Mouse (Mus musculus): Measurements from ENCODE around the gene Nfu1. TPM values are rescaled to one million over a fixed set of nuclear protein-coding genes. Genes with fewer than 3 reads are reported as not detected.

The Nfu1 gene
- polyA plus RNA-seq, 1 experiment from 2014 or later: 130 TPM

- H3K9ac ChIP-seq: no peak overlapping the region; the same call in 1 of the 2 replicates
- no peak overlapping the region for H3K27ac ChIP-seq
- H3K36me3 ChIP-seq: peaks cover 30% of the 10 kb centered on the region
- H3K27me3 ChIP-seq: no peaks in the 10 kb centered on the region
- no peak for ATAC-seq (ENCODE audit: low FRiP score)
- 81% methylated on average over 5 of the region's 5 CpGs for WGBS
- H3K4me2 ChIP-seq: no peak overlapping the region
- H3K4me1 ChIP-seq (replicated peaks): no peaks in the 10 kb centered on the region
- no peaks in the 10 kb centered on the region for H3K9me3 ChIP-seq
- H3K4me3 ChIP-seq: no peak overlapping the region
These were observed 12.3 kb upstream of the Nfu1 start for GRCm38 (mm10) chr6:86996629-86997307.

GRCm38 (mm10) chr6:86997360-86997759 lies 11.7 kb upstream of the Nfu1 start:
- H3K4me1 ChIP-seq (replicated peaks): no peaks in the 10 kb centered on the region
- no peak overlapping the region for H3K4me2 ChIP-seq
- H3K4me3 ChIP-seq: no peak overlapping the region
- H3K9me3 ChIP-seq: no peaks in the 10 kb centered on the region
- no peak overlapping the region for H3K27ac ChIP-seq
- 92% methylated on average over 6 of the region's 6 CpGs for WGBS
- H3K36me3 ChIP-seq: peaks cover 30% of the 10 kb centered on the region
- ATAC-seq (ENCODE audit: low FRiP score): no peak
- no peak overlapping the region for H3K9ac ChIP-seq
- H3K27me3 ChIP-seq: no peaks in the 10 kb centered on the region

- Histone ChIP-seq H3K27ac (no peak overlapping the region), H3K9me3 (no peaks in the 10 kb centered on the region), H3K27me3 (no peaks in the 10 kb centered on the region), H3K4me2 (no peak overlapping the region), H3K9ac (no peak overlapping the region), H3K36me3 (peaks cover 17% of the 10 kb centered on the region), H3K4me1 (replicated peaks) (0 out of 2 replicates have a peak, but pooled peaks cover 3% of the 10 kb centered on the region), H3K4me3 (no peak overlapping the region)
- 94% methylated on average over 6 of the region's 6 CpGs for WGBS
- no peak for ATAC-seq (ENCODE audit: low FRiP score)
These were observed 7.0 kb upstream of the Nfu1 start for GRCm38 (mm10) chr6:87001995-87002394.

- no peaks in the 10 kb centered on the region for H3K9me3 ChIP-seq
- H3K27me3 ChIP-seq: no peaks in the 10 kb centered on the region
- 0 out of 2 replicates have a peak, but pooled peaks cover 3% of the 10 kb centered on the region for H3K4me1 ChIP-seq (replicated peaks)
- 0 out of 2 replicates have a peak, but pooled peaks have one; percentile 24 for ATAC-seq (ENCODE audit: low FRiP score)
- no peak overlapping the region for H3K9ac ChIP-seq
- H3K4me2 ChIP-seq: no peak overlapping the region
- 54% methylated on average over 8 of the region's 8 CpGs for WGBS
- H3K4me3 ChIP-seq: no peak overlapping the region
- 0 out of 2 replicates have a peak overlapping the region, but pooled peaks have one; percentile 48 for H3K27ac ChIP-seq
- H3K36me3 ChIP-seq: peaks cover 11% of the 10 kb centered on the region
These were observed 6.4 kb upstream of the Nfu1 start for GRCm38 (mm10) chr6:87002521-87003055.

GRCm38 (mm10) chr6:87004099-87004498 lies 4.9 kb upstream of the Nfu1 start:
- Histone ChIP-seq H3K36me3 (no peaks in the 10 kb centered on the region; the same call in none of the 2 replicates), H3K9ac (no peak overlapping the region), H3K4me3 (no peak overlapping the region), H3K27ac (no peak overlapping the region), H3K27me3 (no peaks in the 10 kb centered on the region), H3K4me1 (replicated peaks) (0 out of 2 replicates have a peak, but pooled peaks cover 5% of the 10 kb centered on the region), H3K9me3 (no peaks in the 10 kb centered on the region), H3K4me2 (no peak overlapping the region)
- 87% methylated on average over 2 of the region's 2 CpGs for WGBS
- ATAC-seq (ENCODE audit: low FRiP score): no peak

GRCm38 (mm10) chr6:87005577-87005976 lies 3.5 kb upstream of the Nfu1 start:
- Histone ChIP-seq H3K27me3 (no peaks in the 10 kb centered on the region), H3K9ac (no peak overlapping the region), H3K4me3 (no peak overlapping the region), H3K36me3 (no peaks in the 10 kb centered on the region; the same call in 1 of the 2 replicates), H3K4me1 (replicated peaks) (peaks cover 13% of the 10 kb centered on the region), H3K27ac (no peak overlapping the region), H3K9me3 (no peaks in the 10 kb centered on the region), H3K4me2 (no peak overlapping the region)
- no peak for ATAC-seq (ENCODE audit: low FRiP score)

GRCm38 (mm10) chr6:87009692-87010328 lies 774 bp downstream of the Nfu1 start:
- H3K9ac ChIP-seq: peak overlapping the region; percentile 97
- H3K27ac ChIP-seq: peak overlapping the region; percentile 89
- peaks cover 16% of the 10 kb centered on the region for H3K36me3 ChIP-seq
- under 1% methylated on average over 33 of the region's 36 CpGs for WGBS
- H3K27me3 ChIP-seq: no peaks in the 10 kb centered on the region
- peak overlapping the region; percentile 88 for H3K4me3 ChIP-seq
- H3K4me2 ChIP-seq: peak overlapping the region; percentile 66
- H3K9me3 ChIP-seq: no peaks in the 10 kb centered on the region
- peak; percentile 97 for ATAC-seq (ENCODE audit: low FRiP score)
- peaks cover 18% of the 10 kb centered on the region for H3K4me1 ChIP-seq (replicated peaks)

GRCm38 (mm10) chr6:87016916-87017315 lies 7.9 kb downstream of the Nfu1 start:
- 64% methylated on average over 4 of the region's 4 CpGs for WGBS

GRCm38 (mm10) chr6:87018874-87019273 lies 9.8 kb downstream of the Nfu1 start:
- Histone ChIP-seq H3K4me3 (no peak overlapping the region), H3K4me2 (no peak overlapping the region), H3K27me3 (no peaks in the 10 kb centered on the region), H3K36me3 (peaks cover 75% of the 10 kb centered on the region), H3K27ac (no peak overlapping the region), H3K9ac (no peak overlapping the region), H3K4me1 (replicated peaks) (no peaks in the 10 kb centered on the region), H3K9me3 (no peaks in the 10 kb centered on the region)
- no peak for ATAC-seq (ENCODE audit: low FRiP score)
- 89% methylated on average over 8 of the region's 8 CpGs for WGBS

More at GRCm38 (mm10) chr6:87016916-87017315, 7.9 kb downstream of the Nfu1 start:
- ATAC-seq (ENCODE audit: low FRiP score): no peak
- Histone ChIP-seq H3K4me1 (replicated peaks) (no peaks in the 10 kb centered on the region), H3K4me2 (no peak overlapping the region), H3K36me3 (peaks cover 69% of the 10 kb centered on the region), H3K27ac (no peak overlapping the region), H3K27me3 (no peaks in the 10 kb centered on the region), H3K9me3 (no peaks in the 10 kb centered on the region), H3K4me3 (no peak overlapping the region), H3K9ac (no peak overlapping the region)

- no peak overlapping the region for H3K27ac ChIP-seq
- H3K4me3 ChIP-seq: no peak overlapping the region
- H3K4me1 ChIP-seq (replicated peaks): no peaks in the 10 kb centered on the region
- no peak for ATAC-seq (ENCODE audit: low FRiP score)
- H3K9me3 ChIP-seq: no peaks in the 10 kb centered on the region
- no peak overlapping the region for H3K4me2 ChIP-seq
- no peak overlapping the region for H3K9ac ChIP-seq
- peaks cover 87% of the 10 kb centered on the region for H3K36me3 ChIP-seq
- H3K27me3 ChIP-seq: no peaks in the 10 kb centered on the region
- 98% methylated on average over 12 of the region's 12 CpGs for WGBS
These were observed 12.8 kb downstream of the Nfu1 start for GRCm38 (mm10) chr6:87021791-87022190.

GRCm38 (mm10) chr6:87026980-87027379 lies 17.9 kb downstream of the Nfu1 start:
- no peak overlapping the region for H3K4me3 ChIP-seq
- H3K9me3 ChIP-seq: no peaks in the 10 kb centered on the region
- 91% methylated on average over 7 of the region's 7 CpGs for WGBS
- peaks cover 76% of the 10 kb centered on the region for H3K36me3 ChIP-seq
- no peak overlapping the region for H3K27ac ChIP-seq
- no peak overlapping the region for H3K4me2 ChIP-seq
- no peaks in the 10 kb centered on the region for H3K4me1 ChIP-seq (replicated peaks)
- no peak for ATAC-seq (ENCODE audit: low FRiP score)
- no peaks in the 10 kb centered on the region for H3K27me3 ChIP-seq
- H3K9ac ChIP-seq: no peak overlapping the region

GRCm38 (mm10) chr6:87028881-87029280 lies 19.8 kb downstream of the Nfu1 start:
- Histone ChIP-seq H3K9me3 (no peaks in the 10 kb centered on the region), H3K4me2 (no peak overlapping the region), H3K27me3 (no peaks in the 10 kb centered on the region), H3K27ac (no peak overlapping the region), H3K4me3 (no peak overlapping the region), H3K36me3 (peaks cover 69% of the 10 kb centered on the region), H3K4me1 (replicated peaks) (no peaks in the 10 kb centered on the region), H3K9ac (no peak overlapping the region)
- no peak for ATAC-seq (ENCODE audit: low FRiP score)
